Mouse (Mus musculus) left cerebral cortex, postnatal 10 days (tissue): ENCODE measurements around the gene A930017K11Rik. TPM values are rescaled to one million over a fixed set of nuclear protein-coding genes. Genes with fewer than 3 reads are reported as not detected.

ENCODE experiments used
- DNase-seq, 2 experiments: peaks; one replicate each; pipeline ENCODE4 v3.0.0; 2021 to 2022; ENCODE audit warnings: low spot score in 2 of 2, mixed read lengths in 1 of 2; ENCODE audit errors: extremely low spot score in 1 of 2
- intact Hi-C: fragments of 180-260 bp; cut with DNase I; formaldehyde crosslinking; loops from one replicate; pipeline ENCODE4 v1.15.1; 2025
- total RNA-seq, 2 experiments: library from RNA; stranded (reverse); gene quantifications; 2 replicates each; pipeline ENCODE4 v1.2.3; 2021

A930017K11Rik gene
- total RNA-seq, 2 experiments from 2014 or later, result not detected

- intact Hi-C loops, result no loop called here
Measured at GRCm38 (mm10) chr17:25961566-25961965, 9.2 kb upstream of the A930017K11Rik start.

GRCm38 (mm10) chr17:25959630-25960467 lies 7.5 kb upstream of the A930017K11Rik start:
- DNase-seq, result peak in 1 of 2 experiments; percentile 37
- intact Hi-C loops, result no loop called here

More at GRCm38 (mm10) chr17:25961566-25961965, 9.2 kb upstream of the A930017K11Rik start:
- no peak for DNase-seq

- peak in 1 of 2 experiments; percentile 26 for DNase-seq
- intact Hi-C loops, result no loop called here
Measured at GRCm38 (mm10) chr17:25958771-25959494, 6.6 kb upstream of the A930017K11Rik start.

- intact Hi-C loops, result no loop called here
- DNase-seq, result no peak
Measured at GRCm38 (mm10) chr17:25957586-25958051, 5.3 kb upstream of the A930017K11Rik start.

- DNase-seq, result no peak
- intact Hi-C loops, result no loop called here
Measured at GRCm38 (mm10) chr17:25956631-25957030, 4.3 kb upstream of the A930017K11Rik start.

- intact Hi-C loops, result no loop called here
- peak in 1 of 2 experiments; percentile 24 for DNase-seq
Measured at GRCm38 (mm10) chr17:25956201-25956600, 3.8 kb upstream of the A930017K11Rik start.

- intact Hi-C loops, result no loop called here
- DNase-seq, result no peak
Measured at GRCm38 (mm10) chr17:25955736-25956135, 3.4 kb upstream of the A930017K11Rik start.

GRCm38 (mm10) chr17:25954671-25955070 lies 2.3 kb upstream of the A930017K11Rik start:
- intact Hi-C loops, result no loop called here
- DNase-seq, result no peak

- intact Hi-C loops, result no loop called here
- no peak for DNase-seq
Measured at GRCm38 (mm10) chr17:25953161-25953560, 796 bp upstream of the A930017K11Rik start.

- intact Hi-C loops, result no loop called here
- peak in 1 of 2 experiments; percentile 43 for DNase-seq
Measured at GRCm38 (mm10) chr17:25951225-25951802, 1.1 kb downstream of the A930017K11Rik start.

GRCm38 (mm10) chr17:25950706-25951105 lies 1.7 kb downstream of the A930017K11Rik start:
- DNase-seq, result no peak
- intact Hi-C loops, result no loop called here

GRCm38 (mm10) chr17:25949981-25950380 lies 2.4 kb downstream of the A930017K11Rik start:
- intact Hi-C loops, result no loop called here
- DNase-seq, result no peak

- intact Hi-C loops, result no loop called here
- DNase-seq, result peak in 1 of 2 experiments; percentile 30
Measured at GRCm38 (mm10) chr17:25948051-25948450, 4.3 kb downstream of the A930017K11Rik start.

- intact Hi-C loops, result no loop called here
Measured at GRCm38 (mm10) chr17:25947576-25947975, 4.8 kb downstream of the A930017K11Rik start.

GRCm38 (mm10) chr17:25946891-25947290 lies 5.5 kb downstream of the A930017K11Rik start:
- intact Hi-C loops, result no loop called here
- no peak for DNase-seq

More at GRCm38 (mm10) chr17:25947576-25947975, 4.8 kb downstream of the A930017K11Rik start:
- DNase-seq, result no peak

GRCm38 (mm10) chr17:25946349-25946748 lies 6.0 kb downstream of the A930017K11Rik start:
- DNase-seq, result no peak
- intact Hi-C loops, result no loop called here

GRCm38 (mm10) chr17:25945517-25946155 lies 6.7 kb downstream of the A930017K11Rik start:
- intact Hi-C loops, result no loop called here
- DNase-seq, result no peak

GRCm38 (mm10) chr17:25944366-25945163 lies 7.8 kb downstream of the A930017K11Rik start, which contains the start of the genes Pigq and Nhlrc4:
Gene Pigq (minus strand): TSS chr17:25944936.
Gene Nhlrc4 (minus strand): TSS chr17:25944961.
- intact Hi-C loops, result no loop called here
- DNase-seq, result no peak
